Mouse (Mus musculus) gonadal fat pad, adult 2 months (tissue): ENCODE data around the gene Nfkb1. TPM values are rescaled to one million over a fixed set of nuclear protein-coding genes. Genes with fewer than 3 reads are reported as not detected.
A peak's percentile ranks its signal among the peaks of the same experiment; 100 is the strongest.

Source experiments
- DNase-seq: peaks from one replicate; pipeline ENCODE4 v3.0.0-alpha.2; 2012; ENCODE audit warnings: low read depth
- polyA plus RNA-seq: library from polyadenylated mRNA; depleted of rRNA; stranded (reverse); fragments of >200 nt; gene quantifications from 2 replicates; pipeline ENCODE4 v1.2.3, GENCODE M21; 2012; rRNA removed

The Nfkb1 gene
- 48.3 and 48.8 TPM in 2 replicates for polyA plus RNA-seq

DNA sequence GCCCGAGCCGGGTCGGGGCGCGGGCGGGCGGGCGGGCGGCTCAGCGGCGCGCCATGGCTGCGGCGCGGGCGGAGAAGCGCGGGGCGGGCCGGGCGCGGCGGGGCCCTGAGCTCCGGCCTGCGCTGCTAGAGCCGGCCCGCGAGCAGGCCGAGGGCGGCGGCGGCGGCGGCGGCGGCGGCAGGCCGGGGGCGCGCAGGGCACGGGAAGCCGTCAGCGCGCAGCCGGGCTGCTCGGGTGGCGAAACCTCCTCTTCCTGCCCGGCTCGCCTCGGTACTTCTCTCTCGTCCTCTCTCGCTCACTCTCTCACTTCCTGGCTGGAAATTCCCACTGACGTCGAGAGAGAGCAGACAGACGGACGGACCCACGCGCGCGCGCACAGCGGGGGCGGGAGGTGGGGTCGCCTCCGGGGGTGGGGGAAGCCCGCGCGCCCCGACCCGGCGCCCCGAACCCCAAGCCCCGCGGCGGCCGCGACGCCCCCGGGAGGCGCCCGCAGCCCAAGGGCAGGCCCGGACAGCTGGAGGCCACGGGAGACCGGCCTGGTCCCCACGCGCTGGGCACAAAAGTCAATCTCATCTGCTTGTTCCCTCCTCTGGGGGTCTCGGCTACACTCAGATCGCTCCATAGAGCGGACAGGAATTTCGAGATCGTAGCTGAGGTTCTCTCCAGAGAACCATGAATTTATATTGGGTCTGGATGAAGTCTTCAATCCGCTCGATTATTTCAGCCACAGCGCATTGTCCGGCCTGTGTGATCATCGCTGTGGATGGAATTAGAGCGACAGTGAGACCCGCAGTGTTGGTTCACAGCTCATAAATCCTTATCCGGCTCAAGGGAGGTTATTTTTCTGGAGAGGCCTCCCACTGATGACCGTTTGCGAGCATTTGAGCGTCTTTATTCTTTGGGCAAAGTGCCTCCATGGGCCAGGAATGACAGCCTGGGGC is at the start of gene Nfkb1:
TSS of gene Nfkb1 (minus strand) at position 357 of the 941 bp plus-strand sequence.
- no peak for DNase-seq

DNA sequence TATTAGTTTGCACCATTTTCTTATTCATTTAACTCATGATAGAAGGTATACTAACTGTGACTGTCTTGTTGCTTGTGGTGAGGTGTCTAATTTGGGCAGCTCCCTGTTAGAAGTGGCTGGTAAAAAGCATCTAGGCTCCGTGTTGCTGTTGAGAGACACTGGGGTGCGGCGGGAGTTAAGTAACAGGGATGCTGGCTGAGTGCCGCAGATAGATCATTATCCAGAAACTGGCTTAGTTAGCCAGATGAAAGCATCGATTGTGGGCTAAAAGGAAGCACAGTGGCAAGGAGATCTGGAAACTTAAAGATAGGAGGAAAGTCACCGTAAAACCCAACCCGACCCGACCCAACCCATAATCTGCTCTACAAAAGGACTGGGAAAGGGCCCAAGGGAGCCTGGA is 49.4 kb upstream of the Nfkb1 start:
- no peak for DNase-seq

DNA sequence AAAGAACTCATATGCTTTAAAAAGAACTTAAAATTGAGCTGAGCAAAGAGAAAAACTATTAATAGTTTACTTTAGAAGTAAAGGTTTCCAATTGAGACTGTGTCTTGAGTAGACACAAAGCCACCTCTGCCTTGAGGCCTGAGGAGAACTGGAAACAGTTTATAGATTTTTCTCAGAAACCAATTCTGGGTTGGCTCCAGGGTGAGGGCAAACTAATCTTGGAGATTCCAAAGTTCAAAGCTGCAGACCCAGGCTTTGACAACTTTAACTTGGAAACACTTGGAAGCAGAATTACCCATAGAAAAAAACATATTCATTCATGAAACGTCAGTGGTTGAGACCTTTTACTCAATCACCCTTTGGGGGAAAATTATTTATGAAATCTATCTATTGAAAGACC is 43.4 kb upstream of the Nfkb1 start:
- DNase-seq = no peak

DNA sequence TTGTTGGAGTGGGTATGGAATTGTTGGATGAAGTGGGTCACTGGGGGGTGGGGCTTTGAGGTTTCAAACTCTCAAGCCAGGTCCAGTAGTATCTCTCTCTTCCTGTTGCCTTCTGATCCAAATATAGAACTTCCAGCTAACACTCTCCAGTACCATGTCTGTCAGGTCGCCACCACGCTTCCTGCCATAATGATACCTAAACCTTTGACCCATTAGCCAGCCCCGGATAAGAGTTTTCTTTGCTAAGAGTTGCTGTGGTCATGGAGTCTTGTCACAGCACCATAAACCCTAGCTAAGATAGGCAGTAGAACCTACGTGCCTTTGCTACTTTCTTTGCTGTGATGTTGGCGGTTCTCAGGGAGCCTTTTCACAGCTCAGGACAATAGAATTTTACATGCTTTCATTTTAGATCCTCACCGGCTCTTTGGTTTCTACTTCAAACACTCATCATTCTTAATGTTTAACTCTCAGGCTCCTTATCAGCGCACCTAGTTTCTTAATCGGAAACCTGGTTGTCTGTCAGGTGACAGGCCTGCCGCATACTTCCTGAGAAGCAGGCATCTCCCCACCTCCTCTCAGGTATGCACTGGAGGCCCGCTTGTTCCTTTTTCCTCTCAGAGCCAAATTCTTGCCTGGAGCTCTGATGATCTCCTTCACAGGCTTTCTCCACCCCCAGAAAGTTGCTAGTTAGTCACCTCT is 41.5 kb upstream of the Nfkb1 start:
- no peak for DNase-seq

DNA sequence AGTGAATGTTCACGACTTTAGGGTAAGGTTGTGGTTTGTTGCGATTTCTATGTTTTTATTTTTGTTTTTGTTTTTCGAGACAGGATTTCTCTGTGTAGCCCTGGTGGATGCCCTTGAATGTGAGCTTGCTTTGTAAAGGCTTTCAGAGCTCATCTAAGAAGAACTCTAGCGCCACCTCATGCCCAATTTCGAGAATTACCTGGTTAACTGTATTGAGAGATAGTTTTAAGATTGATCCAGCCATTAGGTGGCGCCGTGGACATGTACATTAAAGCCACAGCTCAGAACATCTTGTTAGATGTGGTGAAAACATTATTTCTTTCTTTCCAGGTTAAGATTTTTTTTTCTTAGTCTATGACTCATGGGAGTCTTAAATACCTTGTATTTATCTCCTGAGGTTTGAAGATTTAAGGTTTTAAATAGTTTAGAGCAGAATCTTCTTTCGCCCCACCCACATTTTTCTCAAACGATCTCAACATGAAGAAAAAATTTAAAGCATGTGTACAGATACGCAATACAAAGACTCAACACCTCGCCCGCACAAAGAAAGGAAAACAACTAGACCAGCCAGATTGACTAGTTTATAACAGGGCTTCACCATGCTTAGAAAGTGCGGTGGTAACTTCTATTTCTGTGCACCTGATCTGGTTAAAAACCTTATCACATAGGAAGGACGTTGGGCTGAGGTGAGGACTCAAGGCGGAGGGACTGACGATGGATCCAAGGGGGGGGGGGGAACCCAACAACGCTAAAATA is 40.1 kb upstream of the Nfkb1 start:
- peak; percentile 77 for DNase-seq

- no peak for DNase-seq
Measured at GRCm38 (mm10) chr3:135730790-135731189, 39.4 kb upstream of the Nfkb1 start.

DNA sequence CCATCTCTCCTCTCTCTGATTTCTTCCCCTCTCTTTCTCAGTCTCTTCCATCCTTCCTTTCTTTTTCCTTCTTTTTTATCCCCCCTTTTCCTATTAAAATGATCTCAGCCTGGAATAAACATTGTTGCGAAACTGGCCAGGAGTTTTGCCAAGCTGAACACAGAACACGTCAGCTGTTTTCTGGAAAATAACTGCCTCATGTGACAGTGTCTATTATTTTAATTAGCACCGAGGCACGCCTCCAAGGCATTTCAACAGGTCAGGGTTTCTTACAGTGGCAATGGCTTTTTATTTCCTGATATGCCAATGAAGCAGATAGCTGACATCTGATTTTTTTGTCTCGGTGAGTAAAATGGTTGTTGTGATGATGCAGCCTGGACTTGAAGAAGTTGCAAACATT is 38.2 kb upstream of the Nfkb1 start:
- no peak for DNase-seq

DNA sequence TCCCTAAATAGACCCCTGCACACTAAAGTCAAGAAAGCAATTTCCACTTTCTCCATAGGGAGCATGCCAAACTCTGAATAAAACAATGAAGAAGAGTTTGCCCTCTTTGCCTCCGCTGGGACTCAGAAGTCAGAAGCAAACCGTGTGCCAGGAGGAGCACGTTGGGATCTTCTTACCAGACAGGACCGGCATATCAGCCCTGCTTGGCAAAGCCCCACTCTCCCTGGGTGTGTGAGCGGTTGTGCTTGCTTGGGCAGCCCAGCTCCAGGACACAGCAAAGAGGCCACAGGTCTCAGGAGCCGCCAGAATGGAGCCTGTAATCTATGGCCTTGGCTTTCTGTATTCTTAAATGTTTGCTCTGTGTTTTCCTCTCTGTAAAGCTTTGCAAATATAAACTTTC is 37.6 kb upstream of the Nfkb1 start:
- no peak for DNase-seq

DNA sequence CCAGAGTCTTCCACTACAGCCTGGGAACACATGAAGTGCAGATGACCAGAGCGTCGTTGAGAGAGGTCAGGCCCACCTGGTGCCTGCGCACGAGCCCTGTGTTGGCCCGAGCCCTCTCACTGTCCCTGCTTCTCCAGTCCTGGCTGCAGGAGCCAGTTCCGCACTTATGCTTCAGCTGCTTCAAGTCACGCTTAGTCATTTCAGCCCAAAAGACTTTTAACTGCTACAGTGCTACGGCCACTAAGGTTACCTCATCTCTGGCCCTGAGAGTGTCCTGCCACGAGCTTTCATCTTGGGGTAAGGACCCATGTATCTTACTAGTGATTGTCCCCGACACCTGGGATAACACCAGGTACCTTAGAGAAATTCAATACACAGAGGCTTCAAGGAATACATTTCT is 36.0 kb upstream of the Nfkb1 start:
- no peak for DNase-seq

GRCm38 (mm10) chr3:135726521-135727275 is 35.4 kb upstream of the Nfkb1 start:
- no peak for DNase-seq

DNA sequence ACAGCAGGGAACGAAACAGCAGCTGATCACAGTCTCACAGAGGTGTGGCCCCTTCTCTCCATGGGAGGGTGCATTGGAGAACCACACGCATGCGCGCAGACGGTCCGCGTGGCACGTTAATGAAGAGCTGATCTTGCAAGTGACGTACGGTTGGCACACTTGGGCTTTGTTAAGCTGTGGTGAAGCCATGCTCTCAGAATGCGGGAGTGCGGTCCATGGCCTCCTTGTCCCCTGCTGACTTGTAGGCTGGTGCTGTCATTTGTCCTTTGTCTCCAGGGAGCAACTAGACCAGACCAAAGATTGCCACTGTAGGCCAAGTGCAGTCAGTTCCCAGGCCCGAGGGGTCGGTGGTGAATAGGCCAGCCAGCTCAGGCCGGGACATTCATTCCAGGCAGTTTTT is 34.7 kb upstream of the Nfkb1 start:
- no peak for DNase-seq

- DNase-seq = no peak
Measured at GRCm38 (mm10) chr3:135722104-135722503, 30.8 kb upstream of the Nfkb1 start.

GRCm38 (mm10) chr3:135719969-135720368 is 28.6 kb upstream of the Nfkb1 start:
- DNase-seq = no peak

- DNase-seq = no peak
Measured at GRCm38 (mm10) chr3:135719179-135719532, 27.8 kb upstream of the Nfkb1 start.

DNA sequence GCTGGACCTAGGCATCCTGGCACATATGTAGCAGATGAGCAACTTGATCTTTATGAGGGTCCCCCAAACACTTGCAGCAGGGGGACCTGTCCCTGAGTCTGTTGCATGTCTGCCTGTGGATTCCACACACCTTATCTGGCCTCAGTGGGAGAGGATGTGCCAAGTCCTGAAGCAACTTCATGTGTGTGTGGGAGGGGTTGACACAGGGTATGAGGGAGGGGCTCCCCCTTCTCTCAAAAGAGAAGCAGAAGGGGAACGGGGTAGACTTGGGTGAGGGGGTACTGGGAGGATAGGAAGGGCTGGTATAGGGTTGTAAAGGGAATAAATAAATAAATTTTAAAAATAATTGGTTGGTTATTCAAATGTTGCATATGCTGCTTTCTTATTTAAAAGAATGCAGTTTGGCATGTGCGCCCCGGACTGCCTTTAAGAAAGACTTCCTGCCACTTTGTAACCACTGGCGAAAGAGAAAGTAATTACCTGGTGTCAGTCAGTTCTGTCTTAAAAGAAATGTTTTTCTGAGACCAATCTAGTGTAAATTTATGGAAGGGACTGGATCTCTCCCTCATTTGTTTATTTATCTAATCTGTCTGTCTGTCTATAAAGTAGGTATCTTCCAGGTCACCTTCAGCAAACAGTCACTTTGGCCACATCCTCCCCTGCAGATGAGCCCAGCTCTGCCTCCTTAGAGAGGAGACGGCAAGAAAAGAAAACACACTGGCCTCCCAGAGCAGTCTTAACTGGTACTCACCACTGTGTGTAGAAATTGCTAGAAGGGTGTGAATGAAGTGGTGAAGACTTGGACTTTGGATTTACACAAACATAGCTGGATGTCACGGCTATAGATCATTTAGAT is 27.2 kb upstream of the Nfkb1 start:
- DNase-seq = no peak

DNA sequence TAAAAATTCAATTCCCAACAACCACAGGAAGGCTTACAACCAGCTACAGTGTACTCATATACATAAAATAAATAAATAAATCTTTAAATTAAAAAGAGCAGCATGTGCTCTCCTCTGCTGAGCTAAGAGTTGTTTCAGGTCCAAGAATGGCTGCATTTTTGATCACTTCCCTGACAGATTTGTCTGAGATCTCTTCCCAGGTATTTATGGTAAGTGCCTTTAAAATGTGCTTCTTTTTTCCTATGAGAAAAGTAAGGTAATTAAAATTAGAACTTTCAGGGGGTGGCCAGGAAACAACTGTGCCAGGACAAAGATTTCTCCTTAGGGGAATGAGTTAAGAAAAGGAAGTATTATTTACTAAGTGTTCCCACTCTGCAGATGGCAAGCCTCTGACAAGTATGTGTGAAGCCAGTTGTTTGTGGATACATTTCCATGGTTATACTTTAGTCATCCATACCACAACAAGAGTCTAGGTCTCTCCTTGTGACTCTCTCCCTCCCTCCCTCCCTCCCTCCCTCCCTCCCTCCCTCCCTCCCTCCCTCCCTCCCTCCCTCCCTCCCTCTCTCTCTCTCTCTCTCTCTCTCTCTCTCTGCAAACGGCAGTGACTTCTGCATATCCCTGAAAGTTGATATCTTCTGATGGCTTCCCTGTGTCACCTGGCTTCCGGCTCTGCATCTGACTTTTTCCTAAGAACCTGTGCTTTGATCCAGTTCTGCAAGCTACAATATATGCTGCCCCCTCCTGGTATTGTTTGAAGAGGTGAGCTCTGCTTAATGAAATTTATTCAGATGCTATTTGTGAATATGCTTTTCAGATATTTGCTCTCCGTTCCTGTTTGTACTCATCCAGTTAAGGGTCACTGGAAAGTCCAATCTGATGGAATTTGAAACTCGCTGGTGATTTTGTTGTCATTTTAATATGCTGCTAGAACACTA is 21.9 kb upstream of the Nfkb1 start:
- no peak for DNase-seq

GRCm38 (mm10) chr3:135711613-135712012 is 20.3 kb upstream of the Nfkb1 start:
- DNase-seq = no peak

DNA sequence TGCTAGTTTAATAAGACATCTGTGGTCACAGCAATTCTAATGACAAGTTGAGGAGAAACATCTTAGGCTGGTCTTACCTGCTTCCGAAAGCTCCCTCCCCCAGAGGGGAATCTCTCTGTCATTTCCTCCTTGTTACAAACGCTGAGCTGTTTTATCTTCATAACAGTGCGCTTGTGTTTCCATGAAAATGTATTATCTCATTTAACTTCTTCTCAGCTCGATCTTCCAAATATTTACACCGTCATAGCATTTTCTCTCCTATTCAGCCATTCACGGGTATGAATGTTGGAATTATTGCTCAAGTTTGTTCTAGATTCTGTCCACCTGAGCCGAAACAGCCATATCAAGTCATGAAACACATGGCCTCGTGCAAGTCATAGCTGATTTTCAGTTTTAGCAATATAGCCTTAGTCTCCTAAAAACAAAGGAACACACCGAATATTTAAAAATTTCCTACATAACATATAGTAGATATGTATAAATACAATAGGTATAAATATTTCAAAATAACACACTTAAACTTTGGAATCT is 19.8 kb upstream of the Nfkb1 start:
- no peak for DNase-seq

GRCm38 (mm10) chr3:135703307-135703706 is 12.0 kb upstream of the Nfkb1 start:
- DNase-seq = no peak
